Mouse (Mus musculus) kidney, adult 2 months (tissue): ENCODE data around the gene Maml3.

ENCODE experiments used
- CTCF ChIP-seq: fragments of 200-500 bp; conservative IDR thresholded peaks from 2 replicates; pipeline ENCODE4 v1.5.1; 2011; ENCODE audit warnings: low read depth, mild to moderate bottlenecking, control low read depth, low read length, moderate library complexity, mixed read lengths; ENCODE audit not compliant: insufficient read depth, insufficient read length
- POLR2A ChIP-seq: fragments of 200-500 bp; IDR thresholded peaks from one replicate; pipeline ENCODE4 v1.6.1; 2011; ENCODE audit warnings: low read depth, low read length, control low read depth

- TF ChIP-seq POLR2A: no peak
- no peak for TF ChIP-seq CTCF
Observed at GRCm38 (mm10) chr3:52099286-52099685, 5.6 kb downstream of the Maml3 start.
